Mouse (Mus musculus): ENCODE measurements at regions not wholly inside any gene's neighbourhood (a gene's known extent, or its start where the extent isn't known, plus 50 kb on each side); places are given as distances from the start of the nearest gene placed in this dataset.

DNA sequence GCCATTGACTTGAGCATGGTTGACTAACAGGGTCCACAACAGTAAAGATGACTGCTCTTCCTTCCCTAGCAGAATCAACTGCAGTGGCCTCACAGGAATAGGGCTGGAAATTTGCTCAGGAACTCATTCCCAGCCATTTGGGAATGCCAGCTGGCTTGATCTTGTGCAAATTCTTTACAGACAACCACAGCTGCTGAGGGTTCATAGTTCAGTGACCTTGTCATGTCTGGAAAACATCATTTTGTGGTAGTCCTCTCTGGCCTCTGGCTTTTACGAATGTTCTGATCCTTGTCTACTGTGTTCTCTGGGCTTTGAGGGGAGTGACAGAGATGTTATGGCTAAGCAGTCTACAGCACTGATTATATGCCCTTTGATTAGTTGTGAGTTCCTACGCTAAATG, 432.0 kb downstream of the Gm21750 start:
- TF ChIP-seq POLR2A (IDR thresholded peaks at IDR 0.05; ENCODE audit: extremely low read depth, insufficient read depth, low read length) (no peak), CTCF (IDR thresholded peaks at IDR 0.05; ENCODE audit: low read depth, low read length) (no peak)
